Mouse (Mus musculus) spleen, postnatal 10 days (tissue): ENCODE measurements around the gene Pdgfra.

Experiments used
- DNase-seq, 2 experiments: peaks; one replicate each; pipeline ENCODE4 v3.0.0; 2021 to 2022; ENCODE audit warnings: low spot score in 2 of 2

The Pdgfra gene

GRCm38 (mm10) chr5:75209966-75210365 lies 57.9 kb downstream of the Pdgfra start:
- no peak for DNase-seq

- DNase-seq, result no peak
Measured at GRCm38 (mm10) chr5:75214520-75214919, 62.4 kb downstream of the Pdgfra start.

- no peak for DNase-seq
Measured at GRCm38 (mm10) chr5:75214929-75215328, 62.8 kb downstream of the Pdgfra start.

GRCm38 (mm10) chr5:75215678-75216256 lies 63.7 kb downstream of the Pdgfra start:
- no peak for DNase-seq

GRCm38 (mm10) chr5:75221610-75222009 lies 69.5 kb downstream of the Pdgfra start:
- no peak for DNase-seq

- DNase-seq, result no peak
Measured at GRCm38 (mm10) chr5:75222491-75223265, 70.6 kb downstream of the Pdgfra start.

GRCm38 (mm10) chr5:75238363-75238762 lies 86.3 kb downstream of the Pdgfra start:
- DNase-seq, result no peak

GRCm38 (mm10) chr5:75238928-75239777 lies 87.1 kb downstream of the Pdgfra start:
- DNase-seq, result no peak

GRCm38 (mm10) chr5:75247070-75247740 lies 95.1 kb downstream of the Pdgfra start:
- no peak for DNase-seq
